Mouse (Mus musculus) cortical plate, adult 2 months (tissue): ENCODE measurements around the gene Gm17490.

Source experiments
- CTCF ChIP-seq: fragments of 200-500 bp; IDR thresholded peaks from 2 replicates; pipeline ENCODE4 v1.5.1; 2011; ENCODE audit warnings: mild to moderate bottlenecking, control low read depth, low read length; ENCODE audit not compliant: insufficient read depth; ENCODE audit errors: extremely low read depth
- POLR2A ChIP-seq: fragments of 200-500 bp; IDR thresholded peaks from 2 replicates; pipeline ENCODE4 v1.6.1; 2011; ENCODE audit warnings: mild to moderate bottlenecking, low read length, control low read depth; ENCODE audit not compliant: insufficient read depth; ENCODE audit errors: extremely low read depth

DNA sequence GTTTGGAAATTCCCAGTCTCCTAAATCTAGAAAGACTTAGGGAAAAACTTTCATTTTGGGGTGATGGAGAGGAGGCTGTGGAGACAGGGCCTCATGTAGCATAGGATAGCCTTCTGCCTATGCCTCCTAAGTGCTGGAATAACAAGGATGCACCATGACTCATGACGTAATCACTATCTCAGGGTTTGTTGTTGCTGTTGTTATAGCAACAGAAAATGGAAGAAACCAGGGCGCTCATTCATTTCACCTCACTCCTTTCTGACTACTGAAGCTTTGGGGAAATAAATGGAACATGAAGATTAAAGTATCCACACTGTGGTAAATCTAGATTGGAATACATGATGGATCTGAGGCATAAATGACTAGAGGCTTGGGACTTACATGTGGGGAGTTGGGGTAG is 2.3 kb downstream of the Gm17490 start:
- TF ChIP-seq POLR2A, result no peak
- no peak for TF ChIP-seq CTCF
